Mouse (Mus musculus) kidney, adult 2 months (tissue): ENCODE measurements at regions not wholly inside any gene's neighbourhood (a gene's known extent, or its start where the extent isn't known, plus 50 kb on each side); places are given as distances from the start of the nearest gene placed in this dataset.

Experiments used
- CTCF ChIP-seq: fragments of 200-500 bp; conservative IDR thresholded peaks from 2 replicates; pipeline ENCODE4 v1.5.1; 2011; ENCODE audit warnings: low read depth, mild to moderate bottlenecking, control low read depth, low read length, moderate library complexity, mixed read lengths; ENCODE audit not compliant: insufficient read depth, insufficient read length
- POLR2A ChIP-seq: fragments of 200-500 bp; IDR thresholded peaks from one replicate; pipeline ENCODE4 v1.6.1; 2011; ENCODE audit warnings: low read depth, low read length, control low read depth

- TF ChIP-seq CTCF (no peak), POLR2A (no peak)
These were observed 132.4 kb downstream of the Fgf9 start for GRCm38 (mm10) chr14:58202607-58203295.
